ENCODE assay signal across 11 mouse cellular contexts in genomic region chr1:194815547-194815946, GRCm38 (mm10).
DNase-seq lines count a peak whose midpoint lies in the region; ATAC-seq lines count a peak whose summit lies in the region.
"Had no signal": no experiment of that assay in that cellular context is flagged by ENCODE, and none has a peak within 500 bp of the region (broad histone marks: within the 10 kb centered on the region; RNA-seq: fewer than 3 reads in every experiment).

No protein-coding gene starts in this region.

- H3K9ac ChIP-seq in midbrain, embryonic 14.5 days (replicated peaks; ENCODE audit: low read length): no peak overlapping the region
- no peak overlapping the region for H3K9ac ChIP-seq in heart, embryonic 12.5 days
- no peak overlapping the region for H3K9ac ChIP-seq in liver, embryonic 16.5 days (ENCODE audit: low read depth, low read length)

- no peaks in the 10 kb centered on the region for H3K27me3 ChIP-seq in midbrain, embryonic 14.5 days (ENCODE audit: control insufficient read depth, insufficient read depth, low read length)
- H3K27me3 ChIP-seq in midbrain, embryonic 10.5 days (ENCODE audit: low read depth, poor library complexity, severe bottlenecking): no peaks in the 10 kb centered on the region
- H3K27me3 ChIP-seq in heart, embryonic 12.5 days (replicated peaks): no peaks in the 10 kb centered on the region
- no peaks in the 10 kb centered on the region for H3K27me3 ChIP-seq in liver, embryonic 16.5 days (ENCODE audit: control insufficient read depth, insufficient read depth, low read depth, low read length)

- H3K4me1 ChIP-seq in midbrain, embryonic 14.5 days (ENCODE audit: control insufficient read depth, insufficient read depth, low read length): no peaks in the 10 kb centered on the region
- no peaks in the 10 kb centered on the region for H3K4me1 ChIP-seq in midbrain, embryonic 10.5 days
- H3K4me1 ChIP-seq in heart, embryonic 12.5 days (replicated peaks): peaks cover 20% of the 10 kb centered on the region
- peaks cover 15% of the 10 kb centered on the region for H3K4me1 ChIP-seq in liver, embryonic 16.5 days (ENCODE audit: control insufficient read depth, low read depth, low read length)

- peak; percentile 73 to 84 for DNase-seq in cerebellum, postnatal 10 days
- no peak for DNase-seq in cerebellum, postnatal 36 days
- DNase-seq in midbrain, embryonic 14.5 days: peak; percentile 18
- DNase-seq in midbrain, embryonic 10.5 days (ENCODE audit: low spot score): no peak
- no peak for DNase-seq in left cerebral cortex, postnatal 25 days (ENCODE audit: low spot score in 2 of 2)
- DNase-seq in T-cell, adult 2 months (ENCODE audit: low spot score): no peak
- DNase-seq: adrenal gland, adult 2 months; kidney, adult 11 months; right cerebral cortex, adult 18-20 months had no signal

- no peak overlapping the region for H3K4me2 ChIP-seq in midbrain, embryonic 14.5 days (ENCODE audit: low read length)
- no peak overlapping the region for H3K4me2 ChIP-seq in heart, embryonic 12.5 days
- H3K4me2 ChIP-seq in liver, embryonic 16.5 days (ENCODE audit: low read depth, low read length): no peak overlapping the region

- no peak for ATAC-seq in midbrain, embryonic 14.5 days (ENCODE audit: low FRiP score, low TSS enrichment)
- peak; percentile 52; the same call in 1 of the 2 replicates for ATAC-seq in heart, embryonic 12.5 days (ENCODE audit: insufficient number of reproducible peaks, low FRiP score)
- ATAC-seq in liver, embryonic 16.5 days (ENCODE audit: low read depth): peak; percentile 85

- H3K4me3 ChIP-seq in midbrain, embryonic 14.5 days (replicated peaks; ENCODE audit: low read depth, low read length): no peak overlapping the region
- H3K4me3 ChIP-seq in midbrain, embryonic 10.5 days: no peak overlapping the region
- H3K4me3 ChIP-seq in heart, embryonic 12.5 days: no peak overlapping the region
- no peak overlapping the region for H3K4me3 ChIP-seq in liver, embryonic 16.5 days (ENCODE audit: low read depth, low read length)

- WGBS in midbrain, embryonic 14.5 days: 46% methylated on average over 1 of the region's 1 CpGs
- WGBS in midbrain, embryonic 10.5 days: 73% methylated on average over 1 of the region's 1 CpGs
- 25% methylated on average over 1 of the region's 1 CpGs for WGBS in heart, embryonic 12.5 days
- WGBS in liver, embryonic 16.5 days (ENCODE audit: insufficient replicate concordance): 22% methylated on average over 1 of the region's 1 CpGs

- H3K36me3 ChIP-seq in midbrain, embryonic 14.5 days (ENCODE audit: control insufficient read depth, insufficient read depth, low read length): peaks cover 38% of the 10 kb centered on the region
- peaks cover 31% of the 10 kb centered on the region for H3K36me3 ChIP-seq in midbrain, embryonic 10.5 days
- peaks cover 28% of the 10 kb centered on the region for H3K36me3 ChIP-seq in heart, embryonic 12.5 days
- no peaks in the 10 kb centered on the region for H3K36me3 ChIP-seq in liver, embryonic 16.5 days (ENCODE audit: control insufficient read depth, insufficient read depth)

- H3K27ac ChIP-seq in midbrain, embryonic 14.5 days (replicated peaks; ENCODE audit: low read depth, low read length): no peak overlapping the region
- H3K27ac ChIP-seq in midbrain, embryonic 10.5 days (replicated peaks): no peak overlapping the region
- peak overlapping the region; percentile 73 for H3K27ac ChIP-seq in heart, embryonic 12.5 days (ENCODE audit: poor library complexity, severe bottlenecking)
- H3K27ac ChIP-seq in liver, embryonic 16.5 days (ENCODE audit: low read length): peak overlapping the region; percentile 47

- intact Hi-C loops in left cerebral cortex, postnatal 25 days (cut with DNase I): loop anchor here (5.0 kb wide), 2 partner anchors 58 to 193 kb away; no protein-coding TSS in a partner anchor

- no peaks in the 10 kb centered on the region for H3K9me3 ChIP-seq in midbrain, embryonic 14.5 days (ENCODE audit: control insufficient read depth, low read length)
- H3K9me3 ChIP-seq in midbrain, embryonic 10.5 days (replicated peaks): no peaks in the 10 kb centered on the region
- H3K9me3 ChIP-seq in heart, embryonic 12.5 days (replicated peaks): no peaks in the 10 kb centered on the region
- H3K9me3 ChIP-seq in liver, embryonic 16.5 days (replicated peaks; ENCODE audit: control insufficient read depth, low read length): no peaks in the 10 kb centered on the region

Comparison
In these comparisons a context has a peak if more than half of its experiments do, and no peak if none do; other contexts are left out.
1. DNase-seq: peak in cerebellum, postnatal 10 days (2 of 2) and midbrain, embryonic 14.5 days (single experiment); none in cerebellum, postnatal 36 days (0 of 2), midbrain, embryonic 10.5 days (single experiment), left cerebral cortex, postnatal 25 days (0 of 2) and T-cell, adult 2 months (single experiment).
2. H3K27ac ChIP-seq: peak in heart, embryonic 12.5 days (single experiment) and liver, embryonic 16.5 days (single experiment); none in midbrain, embryonic 14.5 days (single experiment) and midbrain, embryonic 10.5 days (single experiment).